Mouse (Mus musculus) neural tube, embryonic 14.5 days (tissue): Measurements from ENCODE around the gene Wnk2. TPM values are rescaled to one million over a fixed set of nuclear protein-coding genes. Genes with fewer than 3 reads are reported as not detected.

Experiments used
- ATAC-seq: fragments of 200-750 bp; cut with Nextera tagmentation; 2 replicates; pipeline ENCODE4 v1.8.0; 2017; ENCODE audit warnings: low read depth, mild to moderate bottlenecking, moderate TSS enrichment, moderate library complexity
- H3K27ac ChIP-seq: fragments of 300-500 bp; sonication (generic); 2 replicates; pipeline ENCODE4 v1.5.1; 2014; ENCODE audit warnings: low read depth, mild to moderate bottlenecking, control low read depth, low read length, moderate library complexity, mixed read lengths
- H3K27me3 ChIP-seq: fragments of 300-500 bp; sonication (generic); 2 replicates; pipeline ENCODE4 v1.6.1; 2014; ENCODE audit warnings: low read length; ENCODE audit not compliant: control insufficient read depth, insufficient read depth
- H3K36me3 ChIP-seq: fragments of 300-500 bp; sonication (generic); 2 replicates; pipeline ENCODE4 v1.6.1; 2014; ENCODE audit warnings: low read length, mixed read lengths; ENCODE audit not compliant: control insufficient read depth, insufficient read depth
- H3K4me1 ChIP-seq: fragments of 300-500 bp; sonication (generic); 2 replicates; pipeline ENCODE4 v1.6.1; 2014; ENCODE audit warnings: low read length; ENCODE audit not compliant: control insufficient read depth, insufficient read depth
- H3K4me2 ChIP-seq: fragments of 300-500 bp; sonication (generic); 2 replicates; pipeline ENCODE4 v1.6.1; 2014; ENCODE audit warnings: mild to moderate bottlenecking, low read depth, low read length, control low read depth
- H3K4me3 ChIP-seq: fragments of 300-500 bp; sonication (generic); 2 replicates; pipeline ENCODE4 v1.5.1; 2014; ENCODE audit warnings: low read depth, low read length, control low read depth, mixed read lengths
- H3K9ac ChIP-seq: fragments of 300-500 bp; sonication (generic); replicated peaks from 2 replicates; pipeline ENCODE4 v1.6.1; 2014; ENCODE audit warnings: low read depth, mild to moderate bottlenecking, control low read depth, low read length, mixed read lengths
- H3K9me3 ChIP-seq: fragments of 300-500 bp; sonication (generic); 2 replicates; pipeline ENCODE4 v1.6.1; 2016; ENCODE audit warnings: low read length; ENCODE audit not compliant: control insufficient read depth
- WGBS: fragments of 180-500 bp; shearing (Covaris S2); extraction: QIAGEN DNeasy Blood & Tissue Kit; methylation state at CpG from one replicate; pipeline ENCODE4 v1.1.7; 2014; 5-methylcytosine and 5-hydroxymethylcytosine counted together
- polyA plus RNA-seq: library from polyadenylated mRNA; unstranded; fragments of >200 nt; fragmentation: Nextera tagmentation; extraction: Ambion mirVana; gene quantifications from 2 replicates; pipeline ENCODE4 v1.2.1, GENCODE M21; 2014

Gene Wnk2
- polyA plus RNA-seq, 1 experiment from 2014 or later, result 33.1 TPM

DNA sequence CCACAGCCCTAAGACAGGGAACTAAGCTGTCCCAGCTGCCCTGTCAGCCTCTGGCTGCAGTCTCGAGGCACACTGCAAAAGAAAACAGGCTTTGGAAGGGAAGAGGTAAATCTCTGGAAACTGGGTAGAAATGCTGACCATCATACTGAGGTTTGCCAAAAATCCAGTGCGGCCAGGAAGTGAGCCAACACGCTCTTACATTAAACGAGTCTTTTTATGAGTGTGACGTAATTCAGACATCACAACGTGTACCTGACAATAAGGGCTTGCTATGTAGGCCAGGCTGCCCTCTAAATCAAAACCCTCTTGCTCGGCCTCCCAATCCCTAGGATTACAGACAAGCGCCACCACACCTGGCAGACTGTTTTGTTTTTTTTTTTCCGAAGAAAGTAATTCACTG is 19.3 kb upstream of the Wnk2 start:
- Histone ChIP-seq H3K4me3 (no peak overlapping the region), H3K27me3 (no peaks in the 10 kb centered on the region), H3K9me3 (no peaks in the 10 kb centered on the region), H3K4me1 (no peaks in the 10 kb centered on the region), H3K4me2 (no peak overlapping the region), H3K27ac (no peak overlapping the region), H3K36me3 (no peaks in the 10 kb centered on the region), H3K9ac (no peak overlapping the region)
- 73% methylated on average over 9 of the region's 9 CpGs for WGBS
- no peak for ATAC-seq

DNA sequence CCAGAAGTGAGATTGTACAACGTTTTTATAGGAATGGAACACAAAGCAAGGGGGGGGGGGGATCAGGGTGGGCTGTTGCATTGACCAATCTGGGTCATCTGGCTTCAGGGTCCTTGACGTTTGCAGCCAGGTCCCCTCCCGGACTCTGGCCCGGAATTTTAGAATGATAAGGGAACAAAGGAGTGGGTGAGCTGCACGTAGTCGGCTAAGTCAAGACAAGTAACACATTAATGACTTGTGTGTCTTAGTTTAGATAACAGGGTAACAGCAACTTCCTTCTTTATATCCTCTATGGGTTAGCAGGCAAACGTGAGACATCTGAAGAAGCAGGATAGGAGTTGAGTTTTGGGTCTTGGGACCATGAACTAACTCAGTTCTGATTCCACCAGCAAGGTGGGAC is 15.8 kb upstream of the Wnk2 start:
- no peak overlapping the region for H3K4me3 ChIP-seq
- 85% methylated on average over 7 of the region's 7 CpGs for WGBS
- no peak for ATAC-seq
- no peak overlapping the region for H3K27ac ChIP-seq
- H3K9ac ChIP-seq, result no peak overlapping the region
- no peaks in the 10 kb centered on the region for H3K27me3 ChIP-seq
- H3K4me2 ChIP-seq, result no peak overlapping the region
- no peaks in the 10 kb centered on the region for H3K36me3 ChIP-seq
- H3K9me3 ChIP-seq, result no peaks in the 10 kb centered on the region
- H3K4me1 ChIP-seq, result no peaks in the 10 kb centered on the region

DNA sequence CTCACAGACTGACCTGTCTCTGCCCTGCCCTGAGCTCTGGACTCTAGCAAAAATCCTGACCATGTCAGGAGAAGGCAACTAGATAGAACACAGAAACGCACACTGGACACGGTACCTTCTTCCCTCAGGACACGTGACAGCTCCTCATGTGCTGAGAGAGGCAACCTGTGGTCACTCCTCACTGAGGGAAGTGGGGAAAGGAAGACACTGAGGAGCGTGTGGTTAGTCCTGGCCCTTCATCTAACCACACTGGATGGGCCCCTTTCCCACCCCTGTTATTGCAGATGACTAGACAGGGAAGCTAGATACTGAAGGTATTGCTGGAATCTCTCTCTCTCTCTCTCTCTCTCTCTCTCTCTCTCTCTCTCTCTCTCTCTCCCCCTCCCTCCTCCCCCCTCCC is 14.9 kb upstream of the Wnk2 start:
- WGBS, result 80% methylated on average over 4 of the region's 4 CpGs
- no peak overlapping the region for H3K9ac ChIP-seq
- no peak overlapping the region for H3K27ac ChIP-seq
- no peaks in the 10 kb centered on the region for H3K36me3 ChIP-seq
- H3K4me2 ChIP-seq, result no peak overlapping the region
- no peak for ATAC-seq
- no peaks in the 10 kb centered on the region for H3K27me3 ChIP-seq
- no peaks in the 10 kb centered on the region for H3K4me1 ChIP-seq
- no peak overlapping the region for H3K4me3 ChIP-seq
- no peaks in the 10 kb centered on the region for H3K9me3 ChIP-seq

DNA sequence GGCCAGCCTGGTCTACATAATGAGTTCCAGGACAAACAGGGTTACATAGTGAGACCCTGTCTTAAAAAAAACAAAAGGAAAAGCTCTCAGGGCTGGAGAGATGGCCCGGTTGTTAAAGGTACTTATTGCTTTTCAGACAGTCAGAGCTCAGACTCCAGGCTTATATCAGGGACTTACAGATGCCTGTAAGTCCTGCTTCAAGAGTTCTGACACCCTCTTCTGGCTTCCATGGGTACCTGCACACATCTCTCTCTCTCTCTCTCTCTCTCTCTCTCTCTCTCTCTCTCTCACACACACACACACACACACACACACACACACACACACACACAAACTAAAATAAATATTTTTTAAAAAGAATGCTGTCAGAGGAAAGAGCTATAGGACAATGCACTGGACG is 13.4 kb upstream of the Wnk2 start:
- no peak overlapping the region for H3K27ac ChIP-seq
- no peak overlapping the region for H3K9ac ChIP-seq
- H3K27me3 ChIP-seq, result no peaks in the 10 kb centered on the region
- no peaks in the 10 kb centered on the region for H3K36me3 ChIP-seq
- no peaks in the 10 kb centered on the region for H3K4me1 ChIP-seq
- no peak for ATAC-seq
- 68% methylated on average over 2 of the region's 2 CpGs for WGBS
- no peak overlapping the region for H3K4me3 ChIP-seq
- H3K9me3 ChIP-seq, result no peaks in the 10 kb centered on the region
- no peak overlapping the region for H3K4me2 ChIP-seq

DNA sequence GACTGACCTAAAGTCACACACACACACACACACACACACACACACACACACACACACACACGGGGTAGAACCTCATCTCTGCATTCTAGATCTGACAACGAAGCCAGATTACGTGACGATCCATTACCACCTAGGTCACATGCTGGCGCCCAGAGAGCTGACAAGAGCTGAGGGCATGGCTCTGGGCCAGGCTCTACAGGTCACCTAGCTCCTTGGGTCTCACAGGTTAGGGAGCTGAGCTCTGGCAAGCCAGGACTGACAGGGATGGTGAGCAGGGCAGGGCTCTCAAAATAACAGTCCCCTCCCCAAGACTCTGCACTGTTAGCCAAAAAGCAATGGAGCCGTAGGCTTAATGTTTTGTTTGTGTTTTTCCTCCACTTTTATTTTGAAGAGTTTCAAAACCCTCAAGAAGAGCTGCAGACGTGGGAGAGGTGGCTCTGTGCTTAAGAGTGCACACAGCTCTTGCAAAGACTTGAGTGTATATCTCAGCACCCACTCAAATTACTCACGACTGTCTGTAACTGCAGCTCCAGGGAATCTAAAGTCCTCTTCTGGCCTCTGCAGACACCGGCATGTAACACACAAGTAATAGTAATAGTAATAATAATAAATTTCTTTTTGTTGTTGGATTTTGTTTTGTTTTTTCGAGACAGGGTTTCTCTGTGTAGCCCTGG is 10.4 kb upstream of the Wnk2 start:
- H3K4me1 ChIP-seq, result no peaks in the 10 kb centered on the region
- no peak overlapping the region for H3K4me2 ChIP-seq
- no peaks in the 10 kb centered on the region for H3K27me3 ChIP-seq
- H3K4me3 ChIP-seq, result no peak overlapping the region
- ATAC-seq, result no peak
- no peak overlapping the region for H3K27ac ChIP-seq
- H3K9me3 ChIP-seq, result no peaks in the 10 kb centered on the region
- no peak overlapping the region for H3K9ac ChIP-seq
- 82% methylated on average over 10 of the region's 10 CpGs for WGBS
- no peaks in the 10 kb centered on the region for H3K36me3 ChIP-seq

DNA sequence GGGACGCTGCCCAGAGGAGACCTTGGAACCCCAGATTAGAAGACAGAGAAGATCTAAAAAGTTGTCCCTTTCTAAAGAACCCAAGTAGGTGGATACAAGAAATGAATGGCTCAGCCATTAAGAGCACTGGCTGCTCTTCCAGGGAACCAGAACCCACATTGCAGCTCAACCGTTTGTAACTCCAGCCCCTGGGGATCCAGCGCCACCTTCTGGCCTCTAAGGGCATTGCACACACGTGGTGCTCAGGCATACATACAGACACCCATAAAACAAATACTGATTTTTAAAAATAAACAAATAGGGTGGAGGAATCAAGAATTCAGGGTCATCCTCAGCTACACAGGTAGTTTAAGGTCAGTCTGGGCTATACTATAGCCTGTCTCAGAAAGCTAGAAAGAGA is 8.8 kb upstream of the Wnk2 start:
- no peak for ATAC-seq
- Histone ChIP-seq H3K4me3 (no peak overlapping the region), H3K4me1 (no peaks in the 10 kb centered on the region), H3K9ac (no peak overlapping the region), H3K4me2 (no peak overlapping the region), H3K27me3 (no peaks in the 10 kb centered on the region), H3K27ac (no peak overlapping the region), H3K9me3 (no peaks in the 10 kb centered on the region), H3K36me3 (no peaks in the 10 kb centered on the region)
- WGBS, result 84% methylated on average over 4 of the region's 4 CpGs

DNA sequence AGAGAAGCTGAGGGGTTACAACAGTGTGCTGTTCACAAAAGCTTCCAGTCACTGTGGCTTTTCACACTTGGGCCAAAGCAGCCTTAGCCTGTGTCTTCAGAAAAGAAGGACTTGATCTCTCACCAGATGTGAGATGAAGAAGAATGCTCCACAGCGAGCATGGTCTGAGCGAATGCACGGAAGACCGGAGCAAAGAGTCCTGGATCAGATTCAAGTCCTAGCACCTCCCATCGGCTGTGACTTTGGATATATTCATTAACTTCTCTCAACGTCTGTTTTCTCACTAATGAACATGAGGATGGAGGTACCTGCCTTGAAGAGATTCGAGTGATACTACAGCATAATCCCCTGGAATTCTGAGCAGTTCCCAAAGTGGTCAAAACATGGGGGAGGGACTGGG is 6.8 kb upstream of the Wnk2 start:
- 73% methylated on average over 7 of the region's 7 CpGs for WGBS
- no peak overlapping the region for H3K9ac ChIP-seq

DNA sequence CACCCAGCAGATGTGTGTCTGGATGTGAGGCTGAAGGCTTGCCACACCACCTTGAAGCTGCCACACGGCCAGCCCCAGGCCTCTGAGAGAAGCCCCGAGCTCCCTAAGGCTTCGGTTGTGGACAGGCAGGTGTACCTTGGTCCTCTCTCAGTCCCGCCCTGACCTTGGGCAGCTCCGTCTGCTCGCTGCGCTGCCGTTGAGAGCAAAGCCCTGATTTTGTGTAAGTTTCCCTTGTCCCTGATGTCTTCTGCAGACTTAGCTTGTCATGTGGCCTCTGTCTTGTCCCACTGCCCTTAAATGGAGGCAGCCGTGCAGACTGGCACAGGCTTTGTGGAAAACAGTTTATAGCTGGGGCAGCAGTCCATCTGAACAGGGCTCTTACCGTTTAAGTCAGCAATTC is 6.2 kb upstream of the Wnk2 start:
- Histone ChIP-seq H3K27ac (no peak overlapping the region), H3K4me1 (no peaks in the 10 kb centered on the region), H3K36me3 (no peaks in the 10 kb centered on the region), H3K9ac (no peak overlapping the region), H3K4me2 (no peak overlapping the region), H3K27me3 (no peaks in the 10 kb centered on the region), H3K9me3 (no peaks in the 10 kb centered on the region), H3K4me3 (no peak overlapping the region)
- WGBS, result 80% methylated on average over 10 of the region's 10 CpGs
- no peak for ATAC-seq

More for the DNA sequence above, 6.8 kb upstream of the Wnk2 start:
- no peak overlapping the region for H3K4me2 ChIP-seq
- H3K27ac ChIP-seq, result no peak overlapping the region
- H3K27me3 ChIP-seq, result no peaks in the 10 kb centered on the region
- H3K4me3 ChIP-seq, result no peak overlapping the region
- no peaks in the 10 kb centered on the region for H3K9me3 ChIP-seq
- no peaks in the 10 kb centered on the region for H3K4me1 ChIP-seq
- no peaks in the 10 kb centered on the region for H3K36me3 ChIP-seq
- ATAC-seq, result no peak

DNA sequence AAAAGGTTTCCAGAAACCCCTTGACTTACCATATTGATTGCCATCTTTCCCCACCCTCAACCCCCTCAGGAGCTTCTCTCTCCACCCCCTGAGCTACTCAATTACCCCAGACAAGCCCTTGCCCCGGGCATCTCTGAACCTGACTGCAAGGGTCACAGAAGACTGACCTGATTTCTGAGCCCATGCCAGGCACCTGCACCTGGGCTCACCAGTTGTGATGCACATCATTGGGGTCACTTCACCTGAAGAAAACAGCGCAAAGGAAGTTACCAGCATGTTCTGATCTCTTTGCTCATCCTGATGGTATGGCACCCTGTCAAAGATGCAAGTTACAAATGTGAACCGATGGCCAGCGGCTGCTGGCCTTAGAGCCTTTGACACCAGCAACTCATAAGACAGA is 873 bp upstream of the Wnk2 start:
- H3K27ac ChIP-seq, result no peak overlapping the region
- no peak overlapping the region for H3K9ac ChIP-seq
- no peak overlapping the region for H3K4me3 ChIP-seq
- H3K9me3 ChIP-seq, result no peaks in the 10 kb centered on the region
- peaks cover 26% of the 10 kb centered on the region for H3K4me1 ChIP-seq
- no peak for ATAC-seq
- 79% methylated on average over 4 of the region's 4 CpGs for WGBS
- no peaks in the 10 kb centered on the region for H3K27me3 ChIP-seq
- no peaks in the 10 kb centered on the region for H3K36me3 ChIP-seq
- H3K4me2 ChIP-seq, result no peak overlapping the region
